Mouse (Mus musculus): ENCODE results near the gene Thegl. TPM values are rescaled to one million over a fixed set of nuclear protein-coding genes. Genes with fewer than 3 reads are reported as not detected.

Gene Thegl
- total and polyA plus RNA-seq, 2 experiments from 2014 or later, result not detected

- H3K4me1 ChIP-seq (ENCODE audit: control insufficient read depth, insufficient read depth), result peaks cover 44% of the 10 kb centered on the region
These were observed 84.2 kb downstream of the Thegl start for GRCm38 (mm10) chr5:77099997-77100380.

DNA sequence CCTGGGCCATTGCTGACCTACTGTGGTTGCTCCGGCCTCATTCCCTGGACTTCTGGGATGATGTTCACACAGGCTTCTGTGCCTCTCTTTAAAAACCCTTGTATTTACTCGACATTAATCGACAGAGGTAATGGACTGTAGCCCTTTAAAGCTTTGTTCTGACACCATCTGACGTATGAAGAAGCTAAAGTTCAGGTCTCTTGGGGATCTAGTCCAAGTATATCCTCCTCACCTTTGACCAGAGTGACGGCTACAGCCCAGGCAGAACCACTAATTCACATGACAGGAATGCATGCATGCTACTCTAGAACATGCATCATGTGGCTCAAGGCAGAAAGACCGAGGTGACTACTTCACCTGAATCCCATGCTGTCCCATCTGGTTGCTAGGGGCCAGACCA, 84.9 kb downstream of the Thegl start:
- Histone ChIP-seq H3K27ac (ENCODE audit: low read depth) (0 out of 2 replicates have a peak overlapping the region, but pooled peaks have one; percentile 23), H3K36me3 (replicated peaks; ENCODE audit: control insufficient read depth, insufficient read depth, low read length) (no peaks in the 10 kb centered on the region), H3K27me3 (ENCODE audit: control insufficient read depth, insufficient read depth, low read length) (no peaks in the 10 kb centered on the region), H3K4me2 (ENCODE audit: low read depth, low read length) (no peak overlapping the region), H3K4me1 (ENCODE audit: control insufficient read depth, insufficient read depth) (peaks cover 44% of the 10 kb centered on the region), H3K4me3 (ENCODE audit: low read depth, low read length) (no peak overlapping the region), H3K9ac (replicated peaks; ENCODE audit: low read depth, low read length) (no peak overlapping the region), H3K9me3 (replicated peaks; ENCODE audit: control insufficient read depth, low read length) (no peaks in the 10 kb centered on the region)
- 82% methylated on average over 6 of the region's 6 CpGs for WGBS
- DNase-seq (ENCODE audit: low spot score), result no peak
- TF ChIP-seq CTCF (IDR thresholded peaks at IDR 0.05; ENCODE audit: low read depth), result no peak
- TF ChIP-seq EP300 (IDR thresholded peaks at IDR 0.05; ENCODE audit: low read depth), result no peak
- no peak for ATAC-seq (ENCODE audit: insufficient read depth, low read depth)

More at GRCm38 (mm10) chr5:77099997-77100380, 84.2 kb downstream of the Thegl start:
- Histone ChIP-seq H3K36me3 (replicated peaks; ENCODE audit: control insufficient read depth, insufficient read depth, low read length) (no peaks in the 10 kb centered on the region), H3K9ac (replicated peaks; ENCODE audit: low read depth, low read length) (no peak overlapping the region), H3K4me2 (ENCODE audit: low read depth, low read length) (no peak overlapping the region), H3K27me3 (ENCODE audit: control insufficient read depth, insufficient read depth, low read length) (no peaks in the 10 kb centered on the region), H3K9me3 (replicated peaks; ENCODE audit: control insufficient read depth, low read length) (no peaks in the 10 kb centered on the region), H3K27ac (ENCODE audit: low read depth) (peak overlapping the region; percentile 60), H3K4me3 (ENCODE audit: low read depth, low read length) (no peak overlapping the region)
- WGBS, result 65% methylated on average over 6 of the region's 6 CpGs
- ATAC-seq (ENCODE audit: insufficient read depth, low read depth) (no peak), DNase-seq (ENCODE audit: low spot score) (no peak)
- no peak for TF ChIP-seq CTCF (IDR thresholded peaks at IDR 0.05; ENCODE audit: low read depth)
- no peak for TF ChIP-seq EP300 (IDR thresholded peaks at IDR 0.05; ENCODE audit: low read depth)

DNA sequence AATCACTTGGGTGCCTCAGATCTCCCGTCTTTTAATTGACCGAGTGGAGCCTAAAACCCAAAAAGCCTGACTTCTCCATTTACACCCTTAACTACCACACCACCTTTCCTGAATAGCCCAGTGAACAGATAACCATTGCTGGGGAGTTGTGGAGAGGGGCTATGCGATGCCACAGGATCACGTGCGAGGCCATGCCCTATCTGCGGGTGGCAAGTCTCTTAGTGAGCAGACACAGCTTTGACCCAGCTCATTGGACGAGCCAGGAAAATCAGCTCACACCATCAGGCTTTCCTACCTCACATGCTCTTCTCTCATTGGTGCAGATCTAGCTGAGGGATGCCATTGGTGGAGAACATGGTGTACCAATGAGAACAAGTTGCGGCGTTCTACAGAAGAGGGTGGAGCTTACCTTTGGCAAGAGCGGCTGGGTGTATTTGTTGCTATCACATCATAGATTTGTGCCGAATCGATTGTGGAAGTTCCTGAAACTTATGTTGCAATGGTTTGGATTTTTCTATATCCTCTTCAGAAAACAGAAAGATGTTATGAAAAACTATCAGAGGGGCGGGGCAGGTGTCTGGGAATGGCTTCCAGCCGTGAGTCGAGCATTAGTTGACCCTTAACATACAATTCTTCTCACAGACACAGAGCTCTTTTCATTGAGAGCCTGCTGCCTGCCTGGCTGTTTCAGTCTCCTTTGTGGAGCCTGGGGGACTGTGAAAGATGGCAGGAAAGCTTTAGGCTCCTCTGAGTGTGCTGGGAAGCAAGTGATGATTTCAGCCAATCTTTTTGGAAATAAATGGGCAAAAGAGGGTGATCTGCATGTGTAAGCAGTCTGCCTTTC, 86.9 kb downstream of the Thegl start:
- Histone ChIP-seq H3K9ac (replicated peaks; ENCODE audit: low read depth, low read length) (no peak overlapping the region), H3K4me1 (ENCODE audit: control insufficient read depth, insufficient read depth) (peaks cover 36% of the 10 kb centered on the region), H3K4me3 (ENCODE audit: low read depth, low read length) (no peak overlapping the region), H3K27me3 (ENCODE audit: control insufficient read depth, insufficient read depth, low read length) (no peaks in the 10 kb centered on the region), H3K4me2 (ENCODE audit: low read depth, low read length) (no peak overlapping the region), H3K36me3 (replicated peaks; ENCODE audit: control insufficient read depth, insufficient read depth, low read length) (no peaks in the 10 kb centered on the region), H3K9me3 (replicated peaks; ENCODE audit: control insufficient read depth, low read length) (no peaks in the 10 kb centered on the region), H3K27ac (ENCODE audit: low read depth) (peak overlapping the region; percentile 34)
- TF ChIP-seq CTCF (IDR thresholded peaks at IDR 0.05; ENCODE audit: low read depth), result no peak
- no peak for TF ChIP-seq EP300 (IDR thresholded peaks at IDR 0.05; ENCODE audit: low read depth)
- 72% methylated on average over 15 of the region's 15 CpGs for WGBS
- ATAC-seq (ENCODE audit: insufficient read depth, low read depth) (peak; percentile 24; the same call in 1 of the 2 replicates), DNase-seq (ENCODE audit: low spot score) (no peak)

GRCm38 (mm10) chr5:77107146-77107822, 91.5 kb downstream of the Thegl start:
- Histone ChIP-seq H3K9me3 (replicated peaks; ENCODE audit: control insufficient read depth, low read length) (no peaks in the 10 kb centered on the region), H3K36me3 (replicated peaks; ENCODE audit: control insufficient read depth, insufficient read depth, low read length) (no peaks in the 10 kb centered on the region; the same call in 1 of the 2 replicates), H3K9ac (replicated peaks; ENCODE audit: low read depth, low read length) (no peak overlapping the region), H3K27me3 (ENCODE audit: control insufficient read depth, insufficient read depth, low read length) (no peaks in the 10 kb centered on the region), H3K27ac (ENCODE audit: low read depth) (no peak overlapping the region), H3K4me1 (ENCODE audit: control insufficient read depth, insufficient read depth) (peaks cover 16% of the 10 kb centered on the region), H3K4me3 (ENCODE audit: low read depth, low read length) (no peak overlapping the region), H3K4me2 (ENCODE audit: low read depth, low read length) (no peak overlapping the region)
- TF ChIP-seq EP300 (IDR thresholded peaks at IDR 0.05; ENCODE audit: low read depth) (no peak), CTCF (IDR thresholded peaks at IDR 0.05; ENCODE audit: low read depth) (no peak)
- ATAC-seq (ENCODE audit: insufficient read depth, low read depth), result no peak
- WGBS, result 82% methylated on average over 11 of the region's 11 CpGs
- no peak for DNase-seq (ENCODE audit: low spot score)

GRCm38 (mm10) chr5:77108806-77109205, 93.0 kb downstream of the Thegl start:
- TF ChIP-seq CTCF (IDR thresholded peaks at IDR 0.05; ENCODE audit: low read depth) (no peak), EP300 (IDR thresholded peaks at IDR 0.05; ENCODE audit: low read depth) (no peak)
- ATAC-seq (ENCODE audit: insufficient read depth, low read depth) (no peak), DNase-seq (ENCODE audit: low spot score) (no peak)
- Histone ChIP-seq H3K4me3 (ENCODE audit: low read depth, low read length) (no peak overlapping the region), H3K9ac (replicated peaks; ENCODE audit: low read depth, low read length) (no peak overlapping the region), H3K4me1 (ENCODE audit: control insufficient read depth, insufficient read depth) (peaks cover 8% of the 10 kb centered on the region; the same call in 1 of the 2 replicates), H3K36me3 (replicated peaks; ENCODE audit: control insufficient read depth, insufficient read depth, low read length) (no peaks in the 10 kb centered on the region; the same call in 1 of the 2 replicates), H3K27ac (ENCODE audit: low read depth) (no peak overlapping the region), H3K4me2 (ENCODE audit: low read depth, low read length) (no peak overlapping the region), H3K9me3 (replicated peaks; ENCODE audit: control insufficient read depth, low read length) (no peaks in the 10 kb centered on the region), H3K27me3 (ENCODE audit: control insufficient read depth, insufficient read depth, low read length) (no peaks in the 10 kb centered on the region)
- WGBS, result 92% methylated on average over 6 of the region's 6 CpGs

Measured in heart, postnatal 0 days (tissue).